Mouse (Mus musculus): ENCODE measurements around the gene Dlgap1.

The Dlgap1 gene

DNA sequence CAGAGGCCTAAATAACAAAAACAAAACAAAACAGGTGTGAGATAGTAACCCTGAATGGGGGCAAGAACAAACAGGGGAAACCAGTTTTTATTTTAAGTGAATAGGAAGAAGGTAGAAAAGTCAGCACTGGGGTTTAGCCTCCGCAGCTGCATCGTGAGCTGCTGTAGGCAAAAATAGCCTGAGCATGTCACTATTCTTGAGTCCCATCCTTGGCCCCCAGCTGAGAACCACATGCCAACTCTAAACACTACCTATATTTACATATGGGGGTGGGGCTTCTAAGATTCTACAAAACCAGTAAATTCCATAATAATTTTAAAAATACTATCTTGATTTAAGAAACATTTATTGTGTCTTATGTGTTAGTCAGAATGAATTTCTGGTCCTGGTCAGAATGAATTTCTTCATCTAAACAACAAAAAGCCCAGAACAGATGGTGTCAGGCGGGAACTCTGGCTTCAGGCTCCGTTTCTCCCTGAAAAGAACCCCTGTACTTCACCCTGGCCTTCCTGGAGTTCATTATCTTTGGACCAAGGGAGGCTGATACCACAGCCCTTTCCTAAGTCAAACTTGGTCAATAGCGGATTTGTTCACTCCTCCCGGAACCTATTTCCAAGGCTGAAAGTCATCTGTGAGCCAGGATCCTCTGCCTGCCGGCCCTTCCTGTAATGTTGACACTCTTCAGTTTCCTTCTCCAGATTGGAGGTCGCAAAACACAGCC is 494.1 kb downstream of the Dlgap1 start:
- DNase-seq (ENCODE audit: low spot score), result no peak

DNA sequence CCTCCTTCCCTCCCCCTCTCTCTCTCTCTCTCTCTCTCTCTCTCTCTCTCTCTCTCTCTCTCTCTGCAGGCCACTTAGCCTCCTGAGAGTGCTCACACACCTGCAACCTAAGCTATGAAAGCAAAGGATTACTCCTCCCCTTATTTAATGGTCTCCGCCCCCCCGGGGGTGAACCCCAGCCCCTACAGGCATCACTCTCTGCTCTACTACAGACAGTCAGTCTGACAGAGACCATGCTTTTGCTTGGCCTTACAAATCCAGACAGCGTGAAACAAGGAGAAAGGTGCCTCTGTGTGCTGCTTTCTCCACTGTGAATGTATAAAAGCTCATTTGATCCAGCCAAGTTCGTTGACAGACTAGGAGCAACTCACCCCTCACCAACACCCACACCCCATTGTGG is 497.5 kb downstream of the Dlgap1 start:
- DNase-seq (ENCODE audit: low spot score), result no peak

DNA sequence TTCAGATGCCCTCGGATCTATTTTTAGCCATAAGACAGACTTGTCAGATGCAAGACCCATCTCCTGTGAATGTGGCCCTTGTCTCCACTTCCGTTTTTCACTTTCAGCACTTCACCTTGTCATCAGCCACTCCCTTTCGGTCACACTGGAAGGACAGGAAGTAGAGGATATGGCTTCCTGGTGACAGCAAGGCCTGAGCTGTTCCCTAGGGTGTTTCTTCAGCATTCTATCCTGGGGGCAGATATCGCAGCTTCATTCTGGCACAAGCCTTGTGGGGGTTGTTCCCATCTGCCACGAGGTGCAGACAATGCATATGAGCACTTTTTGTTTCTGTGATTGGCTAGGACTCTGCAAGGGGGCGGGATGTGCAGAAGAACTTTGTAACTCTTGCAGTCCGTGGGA is 502.1 kb downstream of the Dlgap1 start:
- no peak for DNase-seq (ENCODE audit: low spot score)

DNA sequence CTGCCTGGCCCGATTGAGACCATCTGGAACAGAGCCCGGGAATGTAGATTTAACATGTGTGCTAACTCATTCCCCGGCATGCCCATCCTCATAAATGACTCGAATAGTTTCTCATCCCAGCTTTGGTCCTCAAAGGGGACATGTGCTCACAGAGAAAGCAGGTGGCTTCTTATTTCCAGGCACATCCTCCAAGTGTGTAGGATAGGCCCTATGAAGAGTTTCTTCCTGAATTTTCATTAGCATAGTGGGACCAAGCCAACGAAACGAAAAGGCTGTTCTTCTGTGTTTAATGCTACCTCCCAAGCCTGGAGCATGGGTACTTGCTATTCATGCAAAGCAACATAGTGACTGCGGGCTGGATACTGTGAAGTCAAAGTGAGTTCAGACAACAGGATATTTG is 503.3 kb downstream of the Dlgap1 start:
- no peak for DNase-seq (ENCODE audit: low spot score)

DNA sequence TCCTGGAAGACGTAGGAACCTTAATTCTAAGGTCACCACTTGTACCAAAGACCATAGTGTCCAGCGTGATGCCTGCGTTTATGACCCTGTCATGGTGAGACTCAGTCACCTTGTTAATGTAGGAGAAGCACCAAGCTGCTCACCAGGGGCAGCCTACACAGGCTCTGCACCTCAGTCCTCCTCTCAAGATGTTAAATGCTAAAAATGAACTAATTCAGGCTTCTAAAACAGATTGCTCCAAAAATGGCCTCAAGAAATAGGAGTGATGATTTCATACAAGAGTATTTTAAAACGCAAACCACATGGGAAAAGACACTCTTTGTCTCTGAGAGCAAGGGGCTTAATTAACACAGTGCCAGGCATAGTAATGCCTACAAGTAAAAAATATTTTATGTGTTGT is 505.0 kb downstream of the Dlgap1 start:
- no peak for DNase-seq (ENCODE audit: low spot score)

DNA sequence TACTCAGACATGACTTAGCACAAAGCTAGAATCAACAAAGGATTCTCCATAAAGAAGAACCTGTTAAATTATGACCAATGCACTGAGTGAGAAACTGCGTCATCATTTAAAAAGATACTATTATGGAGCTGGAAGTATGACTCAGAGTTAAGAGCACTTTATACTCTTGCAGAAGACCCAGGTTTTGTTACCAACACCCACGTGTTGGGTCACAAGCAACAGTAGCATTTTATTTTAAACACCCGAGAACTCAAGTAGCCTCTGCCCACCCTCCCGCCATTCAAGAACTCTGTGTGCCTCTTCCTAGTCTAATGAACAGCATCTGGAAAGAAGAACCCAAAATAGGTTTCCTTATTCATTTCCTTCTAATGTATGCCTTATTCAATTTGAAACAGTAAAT is 514.8 kb downstream of the Dlgap1 start:
- no peak for DNase-seq (ENCODE audit: low spot score)

DNA sequence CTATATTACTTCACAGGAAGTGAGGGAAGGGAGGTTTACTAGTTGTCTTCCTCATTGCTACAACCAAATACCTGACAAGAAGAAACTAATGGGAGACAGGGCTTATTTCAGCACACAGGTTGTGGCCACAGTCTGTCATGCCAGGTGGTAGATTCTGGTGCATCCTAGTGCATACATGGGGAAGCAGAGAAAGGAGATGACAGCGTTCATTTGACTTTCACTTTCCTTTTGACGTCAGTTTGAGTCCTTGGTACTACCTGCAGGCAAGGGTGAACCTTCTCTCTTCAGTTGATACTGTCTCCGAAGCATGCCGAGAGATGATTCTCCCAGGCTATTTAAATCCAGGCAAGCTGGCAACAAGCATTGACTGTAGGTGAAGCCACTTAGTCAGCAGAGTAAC is 516.8 kb downstream of the Dlgap1 start:
- DNase-seq (ENCODE audit: low spot score), result no peak

DNA sequence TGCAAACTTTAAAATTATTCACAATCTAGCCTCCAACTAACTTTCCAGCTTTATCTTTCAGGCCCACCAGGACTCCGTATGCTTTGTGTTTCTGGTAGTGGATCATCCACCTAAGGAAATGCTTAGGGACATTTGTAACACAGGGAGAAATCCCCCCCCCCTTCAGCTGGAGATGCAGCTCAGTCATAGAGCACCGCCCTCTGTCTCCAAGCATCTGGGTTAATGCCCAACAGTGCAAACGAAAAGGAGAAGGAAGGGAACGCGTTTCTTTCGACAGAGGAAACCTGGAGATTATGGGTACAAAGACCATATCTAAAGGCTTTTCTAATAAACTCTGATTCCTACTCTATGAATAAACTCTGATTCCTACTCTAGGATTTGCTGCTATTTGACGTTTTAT is 517.4 kb downstream of the Dlgap1 start:
- no peak for DNase-seq (ENCODE audit: low spot score)

DNA sequence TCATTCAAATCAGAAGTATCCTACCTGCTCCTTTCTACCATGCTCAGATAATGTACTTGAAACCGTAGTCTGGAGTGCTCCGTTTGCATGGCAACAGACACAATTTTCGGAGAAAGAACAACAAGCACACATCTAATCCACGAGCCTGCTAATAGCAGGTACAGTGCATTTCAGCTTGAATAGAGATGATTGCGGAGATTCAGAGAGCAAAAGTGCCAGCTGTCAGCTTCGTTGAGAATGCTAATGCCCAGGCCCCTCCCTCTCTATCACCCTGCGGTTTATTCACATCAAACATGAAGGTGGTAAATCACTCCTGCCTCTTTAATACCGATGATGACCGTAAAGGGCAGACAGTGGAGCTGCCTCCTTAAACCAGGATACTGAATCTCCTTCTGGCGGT is 518.0 kb downstream of the Dlgap1 start:
- no peak for DNase-seq (ENCODE audit: low spot score)

DNA sequence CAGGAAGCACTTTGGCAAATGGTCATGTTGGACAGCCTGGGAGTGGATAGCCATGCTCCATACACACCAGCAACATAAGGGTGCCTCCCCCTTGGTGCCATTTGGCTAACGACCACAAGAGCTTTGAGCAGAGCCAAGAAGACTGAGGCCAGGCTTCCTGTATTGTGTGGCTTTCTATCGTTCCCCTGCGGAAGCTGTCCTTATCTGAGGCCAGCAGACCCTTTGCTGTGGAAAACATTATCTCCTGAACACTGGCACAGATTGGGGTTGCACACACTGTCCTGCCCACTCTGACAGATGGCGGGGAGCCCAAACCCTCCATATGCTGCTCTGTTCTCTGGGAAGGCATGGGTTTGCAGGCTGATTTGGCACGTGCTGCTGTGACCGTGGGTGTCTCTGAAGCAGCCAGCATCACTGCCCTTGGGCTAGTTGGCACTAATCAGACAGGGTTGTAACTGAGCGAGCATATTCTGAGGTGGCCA is 520.0 kb downstream of the Dlgap1 start:
- no peak for DNase-seq (ENCODE audit: low spot score)

DNA sequence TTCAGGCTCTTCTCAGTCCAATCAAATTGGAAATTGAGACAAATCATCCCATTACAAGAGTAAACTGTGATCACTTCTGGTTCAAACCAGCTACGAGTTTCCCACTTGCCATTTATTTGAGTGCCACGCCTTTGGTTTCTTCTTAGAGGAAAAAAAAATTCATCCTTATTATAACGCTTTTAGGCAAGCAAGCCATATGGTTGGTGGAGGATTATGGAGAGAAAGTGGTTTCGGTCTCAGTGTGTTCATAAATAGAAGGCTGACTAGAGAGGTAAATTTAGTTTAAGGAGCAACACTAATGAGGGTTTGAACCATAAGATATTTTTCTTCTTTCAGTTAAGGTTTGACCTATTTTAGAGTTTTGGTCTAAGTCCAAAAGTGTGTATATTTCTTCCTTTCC is 522.7 kb downstream of the Dlgap1 start:
- DNase-seq (ENCODE audit: low spot score), result no peak

DNA sequence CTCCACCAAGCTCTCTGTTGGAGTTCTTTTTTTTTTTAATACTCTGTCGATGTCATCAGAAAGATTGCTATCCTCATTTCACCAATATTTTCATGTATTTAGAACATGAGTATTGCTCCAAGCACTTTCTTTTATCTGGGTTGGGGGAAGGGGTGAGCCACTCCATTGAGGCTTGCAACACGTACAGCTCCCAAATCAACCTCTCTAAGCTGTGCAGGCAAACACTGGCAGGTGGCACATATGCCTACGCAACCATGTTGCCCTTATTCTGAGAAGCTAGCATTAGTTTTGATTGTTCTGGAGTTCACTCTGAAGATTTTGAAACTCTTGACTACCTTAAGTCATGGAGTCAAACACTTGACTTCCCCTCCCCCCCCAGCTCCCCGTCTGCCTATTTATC is 525.5 kb downstream of the Dlgap1 start:
- DNase-seq (ENCODE audit: low spot score), result no peak

DNA sequence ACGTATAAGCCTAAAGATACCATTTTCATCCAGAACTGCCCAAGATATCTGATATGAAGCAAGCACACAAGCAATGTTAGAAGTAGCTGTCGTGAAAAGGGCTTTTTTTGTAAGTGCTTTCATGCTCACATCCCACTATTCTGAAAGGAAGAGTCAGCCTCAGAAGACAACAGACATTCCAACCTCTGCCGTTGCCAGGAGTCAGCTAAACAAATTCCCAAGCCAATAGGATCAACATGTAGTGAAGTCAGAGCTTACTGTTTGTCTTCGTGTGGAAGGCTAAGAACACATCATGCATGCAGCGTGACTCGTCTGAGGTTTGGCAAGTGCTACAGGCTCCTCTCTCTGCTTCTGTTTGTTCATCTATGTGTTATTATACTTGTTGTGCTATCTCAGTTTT is 529.4 kb downstream of the Dlgap1 start:
- DNase-seq (ENCODE audit: low spot score), result no peak

DNA sequence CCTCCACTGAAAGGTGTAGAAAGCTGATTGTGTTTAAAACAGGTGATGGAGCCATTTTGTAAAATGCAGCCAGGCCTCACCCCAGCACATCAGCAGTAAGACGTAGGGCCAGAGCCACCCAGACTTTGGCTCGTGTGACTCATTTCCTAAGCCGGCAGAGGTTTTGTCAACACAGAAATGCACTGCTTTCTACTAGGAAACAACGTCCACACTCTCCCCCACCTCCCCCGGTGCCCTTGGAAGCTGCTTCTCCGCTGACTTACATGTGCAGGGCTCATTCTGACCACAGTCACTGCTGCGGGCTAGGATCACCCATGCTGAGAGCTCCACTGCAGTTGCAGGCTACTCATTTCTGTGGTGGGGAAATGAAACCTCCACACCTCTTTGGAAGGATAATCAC is 533.1 kb downstream of the Dlgap1 start:
- DNase-seq (ENCODE audit: low spot score), result no peak

DNA sequence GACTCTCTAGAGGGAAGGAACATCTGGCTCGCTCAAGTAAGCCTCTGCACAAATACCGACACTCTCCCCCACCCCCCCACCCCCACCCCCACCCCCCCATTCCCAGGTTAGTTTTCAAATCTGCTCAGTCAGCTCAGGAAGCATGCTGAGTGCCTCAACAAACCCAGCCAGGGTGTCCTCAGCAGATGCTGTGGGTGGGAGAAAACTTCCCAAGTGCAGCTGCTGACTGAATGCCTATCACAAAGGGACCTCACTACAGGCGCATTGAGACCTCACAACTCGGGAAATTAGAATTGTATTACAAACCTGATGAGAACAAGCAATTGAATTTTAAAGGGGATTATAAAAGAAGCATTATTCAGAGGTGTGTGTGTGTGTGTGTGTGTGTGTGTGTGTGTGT is 538.9 kb downstream of the Dlgap1 start:
- DNase-seq (ENCODE audit: low spot score), result no peak

DNA sequence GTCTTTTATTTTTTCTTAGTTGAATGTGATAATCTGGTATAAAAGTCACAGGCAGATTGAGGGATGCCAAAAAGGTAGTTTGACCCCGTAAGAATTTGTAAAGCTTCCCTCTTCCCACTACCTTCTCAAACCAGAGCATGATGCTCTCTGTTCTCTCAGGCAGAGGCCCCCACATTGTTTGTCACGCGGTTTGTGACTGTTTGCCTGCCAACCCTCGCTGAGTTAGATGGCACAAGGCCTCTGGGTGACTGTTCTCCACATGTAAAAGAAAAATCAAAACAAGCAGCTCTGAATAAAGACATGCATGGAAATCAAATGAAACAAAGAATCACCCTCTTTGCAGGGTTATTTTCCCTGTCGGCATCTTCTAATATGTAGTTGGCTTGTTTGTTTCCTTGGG is 541.6 kb downstream of the Dlgap1 start:
- DNase-seq (ENCODE audit: low spot score), result no peak

DNA sequence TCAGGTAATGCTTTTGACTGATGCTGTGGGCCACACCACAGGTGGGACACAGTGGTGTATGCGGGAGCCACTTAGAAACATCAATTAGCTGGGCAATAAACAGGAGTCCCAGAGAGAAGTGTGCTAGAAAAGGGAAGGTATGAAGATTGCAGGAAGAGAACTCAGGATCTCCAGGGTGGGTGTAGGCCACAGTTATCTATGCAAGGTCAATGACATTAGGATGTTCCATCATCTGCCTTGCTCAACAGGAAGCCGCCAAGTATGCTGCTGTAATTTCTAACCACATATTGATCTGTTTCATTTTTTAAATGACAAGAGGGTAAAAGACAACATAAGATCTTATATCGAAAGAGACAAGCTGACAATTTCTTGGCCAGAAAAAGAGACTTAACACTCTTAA is 542.5 kb downstream of the Dlgap1 start:
- DNase-seq (ENCODE audit: low spot score), result no peak

DNA sequence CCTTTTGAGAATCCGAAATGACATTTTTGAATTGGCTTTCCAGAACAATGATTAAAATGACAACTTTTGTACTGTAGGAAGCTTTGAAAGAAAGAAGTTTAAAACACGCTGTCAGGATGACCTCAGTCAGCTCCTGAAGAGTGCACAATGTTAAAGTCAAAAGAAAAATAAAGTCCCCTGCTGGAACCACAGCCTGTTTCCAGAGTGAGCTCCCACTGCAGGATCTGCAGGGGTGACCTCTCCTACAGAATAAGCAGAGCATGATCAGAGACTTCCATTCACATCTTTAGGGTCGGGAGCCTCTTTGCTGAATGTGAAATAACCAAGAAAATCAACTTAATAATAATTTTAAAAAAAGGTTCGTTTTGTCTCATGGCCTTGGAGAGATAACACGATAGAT is 544.9 kb downstream of the Dlgap1 start:
- no peak for DNase-seq (ENCODE audit: low spot score)

DNA sequence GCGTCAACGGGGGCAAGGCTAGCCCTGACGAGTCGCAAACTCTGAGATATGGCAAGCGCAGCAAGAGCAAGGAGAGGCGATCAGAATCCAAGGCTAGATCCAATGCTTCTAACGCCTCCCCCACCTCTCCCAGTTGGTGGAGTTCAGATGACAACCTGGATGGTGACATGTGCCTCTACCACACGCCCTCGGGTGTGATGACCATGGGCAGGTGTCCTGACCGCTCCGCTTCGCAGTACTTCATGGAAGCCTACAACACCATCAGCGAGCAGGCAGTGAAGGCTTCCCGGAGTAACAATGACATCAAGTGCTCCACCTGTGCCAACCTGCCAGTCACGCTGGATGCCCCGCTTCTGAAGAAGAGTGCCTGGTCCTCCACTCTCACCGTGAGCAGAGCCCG is 547.6 kb downstream of the Dlgap1 start:
- no peak for DNase-seq (ENCODE audit: low spot score)

DNA sequence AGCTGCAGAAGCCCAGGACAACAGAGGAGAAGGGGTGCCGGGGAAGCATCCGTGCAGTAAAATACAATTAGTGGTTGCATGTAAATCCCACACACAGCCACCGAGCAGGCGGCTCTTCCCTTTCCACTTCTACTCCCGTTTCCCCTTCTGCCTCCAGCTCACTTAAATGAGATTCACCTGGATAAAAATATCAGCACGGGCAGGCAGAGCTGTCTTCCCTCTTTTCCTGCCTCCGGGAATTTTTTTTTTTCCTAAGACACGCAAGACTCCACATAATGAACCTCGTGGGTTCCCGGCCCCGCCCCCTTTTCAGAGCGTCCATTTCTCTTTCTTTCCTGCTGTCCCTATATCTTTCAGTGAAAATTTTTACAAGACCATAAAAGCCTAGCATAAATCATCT is 548.5 kb downstream of the Dlgap1 start:
- no peak for DNase-seq (ENCODE audit: low spot score)

DNA sequence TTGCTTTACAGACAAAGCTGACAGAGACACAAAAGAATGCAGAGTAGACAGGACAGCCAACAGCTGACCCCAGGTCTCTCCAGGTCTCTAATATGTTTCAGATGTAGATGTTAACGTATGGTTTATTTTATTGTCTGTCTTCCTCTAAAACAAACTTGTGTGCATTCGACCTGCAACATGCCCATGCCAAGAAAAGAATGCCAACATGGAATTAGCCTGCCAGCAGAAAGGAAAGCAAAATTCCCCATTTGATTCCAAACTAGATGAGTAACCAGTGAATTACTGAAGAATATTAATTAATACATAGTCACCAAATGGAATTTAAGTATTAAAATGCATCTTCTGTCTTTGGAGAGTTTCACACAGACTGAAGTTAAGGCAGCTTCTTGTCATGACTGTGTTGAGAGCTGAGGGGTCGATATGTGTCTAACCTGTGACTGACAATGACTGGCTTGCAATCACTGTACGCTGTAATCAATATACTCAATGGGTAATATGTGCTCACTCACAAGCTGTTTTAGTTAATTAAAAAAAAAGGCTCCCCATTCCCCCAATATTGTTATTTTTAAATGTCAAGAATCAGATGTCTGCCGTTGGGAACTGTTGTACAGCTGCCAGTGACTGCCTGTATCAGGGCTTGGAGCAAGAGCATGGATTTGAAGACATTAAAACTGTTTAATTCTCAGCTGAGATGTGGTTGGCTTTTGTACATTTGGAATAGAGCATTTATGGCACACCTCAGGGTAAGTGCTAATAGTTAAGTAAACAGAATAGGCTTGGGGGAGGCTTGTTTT is 552.4 kb downstream of the Dlgap1 start:
- DNase-seq (ENCODE audit: low spot score), result no peak

DNA sequence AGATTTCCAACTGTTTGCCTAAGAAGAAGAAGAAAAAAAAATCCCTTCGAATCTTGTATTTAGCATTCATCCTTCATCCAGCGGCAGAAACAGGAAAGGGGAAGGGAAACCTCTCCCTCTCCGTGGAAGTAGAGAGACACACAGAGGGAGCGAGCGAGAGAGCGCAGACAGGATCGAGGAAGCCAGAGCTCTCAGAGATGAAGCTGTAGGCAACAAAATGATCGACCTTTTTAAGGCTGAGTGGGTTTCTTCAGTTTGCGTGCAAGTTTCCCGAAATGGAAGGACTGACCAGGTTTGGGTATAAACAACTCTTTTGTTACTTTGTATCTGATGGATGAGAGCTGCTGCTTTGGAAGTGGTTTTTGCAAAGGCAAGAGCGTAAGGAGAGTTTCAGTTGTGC is 553.1 kb downstream of the Dlgap1 start:
- DNase-seq (ENCODE audit: low spot score), result no peak

DNA sequence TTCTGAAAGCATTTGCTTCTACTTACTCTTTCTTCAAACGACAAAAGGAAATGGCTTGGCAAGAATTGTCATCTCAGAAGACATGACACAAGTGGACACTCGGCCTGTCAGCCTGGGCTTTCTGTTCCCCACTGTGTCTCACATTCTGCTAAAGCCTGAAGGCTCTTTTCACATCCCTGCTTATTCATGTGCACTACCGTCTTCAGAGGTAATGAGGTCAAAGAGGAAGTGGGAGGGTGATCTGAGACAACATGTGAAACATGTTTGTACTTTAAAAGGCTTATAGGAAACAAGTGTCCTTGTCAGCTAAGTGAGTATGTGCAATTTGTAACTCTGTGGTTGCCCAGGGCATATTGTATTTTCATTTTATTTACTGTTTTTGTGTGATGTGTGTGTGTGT is 557.1 kb downstream of the Dlgap1 start:
- no peak for DNase-seq (ENCODE audit: low spot score)

DNA sequence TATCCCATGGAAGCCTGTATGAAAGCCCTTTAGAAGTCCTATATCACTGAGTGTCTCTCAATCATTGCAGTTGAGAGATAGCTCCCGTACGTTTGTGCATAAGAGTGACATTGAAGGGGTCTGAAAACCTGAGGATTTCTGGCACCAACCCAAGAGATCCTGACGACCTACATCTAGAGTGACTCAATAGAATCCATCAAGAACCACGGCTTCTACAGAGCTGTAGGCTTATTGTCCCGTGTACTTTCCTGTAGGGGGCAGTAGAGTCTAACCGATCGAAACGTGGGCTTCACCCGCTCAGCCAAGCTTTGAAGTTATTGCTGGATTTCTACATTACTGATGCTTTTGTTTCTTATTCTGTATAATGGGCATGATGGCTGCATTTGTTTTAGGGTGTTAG is 558.2 kb downstream of the Dlgap1 start:
- DNase-seq (ENCODE audit: low spot score), result peak; percentile 21
